Mouse (Mus musculus) stomach, postnatal 0 days (tissue): ENCODE measurements around the gene Cmtr2.

Source experiments
- CTCF ChIP-seq: IDR thresholded peaks from 2 replicates; pipeline ENCODE4 v1.5.1; 2016; ENCODE audit warnings: antibody characterized with exemption, low read depth, mild to moderate bottlenecking, moderate library complexity
- EP300 ChIP-seq: optimal IDR thresholded peaks from 2 replicates; pipeline ENCODE3; 2016; ENCODE audit warnings: antibody characterized with exemption

- TF ChIP-seq CTCF (no peak), EP300 (no peak)
Observed at GRCm38 (mm10) chr8:110216253-110216652, 788 bp downstream of the Cmtr2 start.
